Mouse (Mus musculus): ENCODE measurements at regions not wholly inside any gene's neighbourhood (a gene's known extent, or its start where the extent isn't known, plus 50 kb on each side); places are given as distances from the start of the nearest gene placed in this dataset.
A peak's percentile ranks its signal among the peaks of the same experiment; 100 is the strongest.
"Not testable (repeated sequence)": the region's sequence is repeated elsewhere in the genome, so short reads cannot be mapped to it uniquely, and the experiment has no call there.

DNA sequence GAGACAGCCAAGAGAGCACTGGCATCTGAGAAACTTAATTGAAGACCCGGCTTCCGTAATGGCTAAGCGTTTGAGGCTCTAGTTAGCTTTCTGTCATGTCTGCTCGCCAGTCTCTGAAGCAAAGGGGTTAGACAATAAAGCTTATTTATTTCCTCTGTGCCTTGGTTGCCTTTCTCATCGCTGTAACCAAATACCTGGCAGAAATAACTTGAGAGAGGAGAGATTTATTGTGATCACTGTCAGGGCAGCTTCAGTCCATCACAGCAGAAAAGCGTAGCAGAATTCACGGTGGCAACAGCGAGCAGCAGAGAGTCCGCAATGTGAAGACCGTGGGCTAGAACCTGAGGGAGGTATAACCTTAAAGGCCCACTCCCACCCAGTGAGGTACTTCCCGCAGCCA lies 174.2 kb upstream of the Cdkn3 start:
- no peak for DNase-seq

DNA sequence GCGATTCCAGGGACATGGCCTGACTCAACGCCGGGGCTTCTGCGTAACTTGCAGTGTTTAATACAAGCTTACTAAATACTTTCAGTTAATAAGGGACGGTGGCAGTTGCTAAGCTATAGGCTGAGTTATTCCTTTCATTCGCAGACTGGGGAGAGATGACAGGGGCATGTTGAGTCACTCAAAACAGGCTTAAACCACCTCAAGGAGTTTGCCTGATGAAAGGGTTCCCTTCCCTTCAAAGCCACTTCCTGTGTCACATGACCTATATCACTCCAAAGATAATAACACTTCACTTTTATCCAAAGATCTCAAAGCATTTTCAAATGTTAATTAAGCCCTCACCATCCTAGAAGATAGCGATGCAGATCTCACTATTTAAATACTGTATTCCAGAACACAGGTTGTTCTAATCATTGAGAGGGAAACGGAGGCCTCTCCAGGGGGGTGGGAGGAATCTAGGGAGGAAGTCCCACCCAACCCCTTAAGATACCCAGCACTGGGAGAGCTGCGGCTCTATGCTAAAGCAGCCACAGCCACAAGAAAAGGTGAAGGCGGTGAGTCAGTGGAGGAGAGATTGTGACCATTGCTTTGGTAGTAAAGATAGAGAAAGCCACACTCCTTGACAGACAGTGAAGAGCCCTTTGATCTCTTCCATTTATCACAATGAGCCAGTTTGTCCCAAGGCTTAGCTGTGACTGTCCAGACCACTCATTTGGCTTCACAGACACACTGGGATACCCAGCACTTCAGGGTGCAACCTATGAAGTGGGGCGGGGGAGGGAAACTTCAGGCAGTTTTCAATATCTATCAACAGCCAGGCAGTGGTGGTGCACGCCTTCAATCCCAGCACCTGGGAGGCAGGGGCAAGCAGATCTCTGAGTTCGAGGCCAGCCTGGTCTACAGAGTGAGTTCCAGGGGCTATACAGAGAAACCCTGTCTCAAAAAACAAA lies 182.0 kb upstream of the Cdkn3 start:
- no peak for DNase-seq

DNA sequence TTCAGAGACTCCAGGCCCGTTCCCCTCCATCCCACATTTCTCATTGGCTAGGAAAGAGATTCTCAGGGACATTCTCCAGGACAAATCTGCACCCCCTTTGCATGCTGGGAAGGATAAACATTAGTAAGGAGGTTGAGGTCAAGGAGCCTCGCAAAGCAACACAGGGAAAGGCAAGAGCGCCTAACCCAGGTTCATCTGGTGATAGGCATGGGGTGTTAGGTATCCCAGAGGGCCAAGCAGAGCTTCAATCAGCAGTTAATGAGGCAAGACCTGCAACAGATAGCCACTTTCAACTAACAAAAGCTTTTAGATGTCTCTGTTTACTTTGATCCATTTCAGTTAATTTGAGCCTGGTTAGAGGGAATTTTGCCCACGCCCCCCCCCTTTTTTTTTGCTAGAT lies 184.5 kb upstream of the Cdkn3 start:
- no peak for DNase-seq

DNA sequence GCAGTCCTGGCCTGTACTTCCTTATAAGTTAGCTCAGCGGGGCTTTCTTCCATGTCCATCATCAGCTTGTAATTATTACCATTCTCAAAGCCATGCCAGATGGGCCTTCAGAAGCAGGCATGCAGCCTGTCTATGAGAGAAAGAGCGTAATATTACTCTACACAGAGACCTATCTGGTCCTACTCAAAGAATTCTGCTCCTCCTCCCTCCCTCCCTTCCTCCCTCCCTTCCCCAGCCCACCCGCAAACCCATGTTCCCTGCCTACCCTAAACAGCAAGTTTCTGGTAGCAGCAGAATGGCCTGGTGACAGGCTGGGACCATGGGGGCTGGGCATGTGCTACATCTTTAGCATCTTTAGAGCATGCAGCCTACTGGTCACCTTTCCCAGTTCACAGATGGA lies 184.9 kb upstream of the Cdkn3 start:
- no peak for DNase-seq

DNA sequence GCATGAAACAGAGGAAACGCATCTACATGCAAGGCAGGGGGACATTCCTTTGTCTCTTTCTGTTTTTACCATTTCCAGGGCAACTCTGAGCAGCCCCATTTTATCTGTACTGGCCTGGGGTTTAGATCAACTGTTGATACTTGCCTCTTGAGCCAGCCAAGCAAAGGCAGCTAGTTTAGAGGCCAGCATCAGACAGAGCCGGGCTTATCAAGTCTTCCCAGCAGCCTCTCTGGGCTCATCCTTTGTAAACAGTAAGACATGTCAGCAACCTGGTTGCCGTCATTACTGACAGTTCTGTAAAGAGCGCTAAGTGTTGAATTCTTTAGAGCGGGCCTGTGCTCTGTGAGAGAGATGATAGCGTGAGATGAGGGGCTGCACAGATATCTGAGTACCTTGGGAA lies 182.9 kb upstream of the Bmp4 start:
- no peak for DNase-seq

DNA sequence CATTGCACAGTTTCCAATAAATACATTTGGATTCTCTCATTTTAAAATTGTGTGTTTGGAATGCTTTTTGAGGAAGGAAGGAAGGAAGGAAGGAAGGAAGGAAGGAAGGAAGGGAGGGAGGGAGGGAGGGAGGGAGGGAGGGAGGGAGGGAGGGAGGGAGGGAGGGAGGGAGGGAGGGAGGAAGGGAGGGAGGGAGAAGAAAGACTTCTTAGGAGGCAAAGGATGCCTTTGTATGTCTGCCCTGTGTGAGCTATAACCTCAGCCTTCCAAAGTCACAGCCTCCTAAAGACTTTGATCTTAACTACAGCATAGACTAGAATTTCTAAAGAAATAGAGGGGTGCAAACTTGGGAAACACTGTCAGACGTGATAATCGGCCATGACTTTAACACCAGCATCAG lies 182.5 kb upstream of the Bmp4 start:
- not testable (repeated sequence) for DNase-seq

DNA sequence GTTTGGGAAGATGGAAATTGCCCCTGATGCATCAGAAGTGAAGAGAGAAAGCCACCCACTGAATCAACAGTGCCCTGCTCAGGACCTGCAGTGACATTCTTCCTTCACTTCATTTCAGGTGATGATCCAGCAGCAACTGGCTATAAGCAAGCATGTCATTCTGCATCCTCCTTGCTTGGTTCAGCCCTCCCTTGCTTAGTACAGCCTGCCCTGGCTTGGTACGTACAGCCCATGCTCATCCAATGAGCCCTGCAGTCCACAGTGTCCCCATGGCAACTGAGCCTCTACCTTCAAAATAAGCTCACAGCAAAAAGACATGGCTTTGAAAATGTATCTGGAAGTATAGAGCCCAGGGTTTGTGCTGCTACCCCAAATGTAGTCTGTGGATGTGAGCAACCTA lies 181.4 kb upstream of the Bmp4 start:
- DNase-seq = no peak

DNA sequence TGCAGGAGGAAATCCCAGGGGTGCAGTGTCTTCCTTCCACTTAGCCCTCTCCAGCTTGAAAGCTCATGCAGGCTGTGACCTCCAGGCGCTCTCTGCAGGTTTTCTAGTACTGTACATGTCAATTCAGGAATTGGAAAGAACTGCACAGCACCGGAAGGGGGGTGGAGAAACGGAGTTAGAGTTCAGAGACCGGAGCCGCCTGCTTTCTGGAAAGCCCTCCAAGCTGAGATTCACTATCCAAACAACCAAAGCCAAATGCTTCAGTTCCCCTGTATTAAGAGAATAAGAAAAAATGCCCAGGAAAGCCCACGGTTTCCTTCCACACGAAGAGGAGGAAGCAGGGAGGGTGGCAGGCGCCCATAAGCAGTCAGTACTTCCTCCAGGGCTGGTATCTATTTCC lies 178.8 kb upstream of the Bmp4 start:
- DNase-seq = no peak

DNA sequence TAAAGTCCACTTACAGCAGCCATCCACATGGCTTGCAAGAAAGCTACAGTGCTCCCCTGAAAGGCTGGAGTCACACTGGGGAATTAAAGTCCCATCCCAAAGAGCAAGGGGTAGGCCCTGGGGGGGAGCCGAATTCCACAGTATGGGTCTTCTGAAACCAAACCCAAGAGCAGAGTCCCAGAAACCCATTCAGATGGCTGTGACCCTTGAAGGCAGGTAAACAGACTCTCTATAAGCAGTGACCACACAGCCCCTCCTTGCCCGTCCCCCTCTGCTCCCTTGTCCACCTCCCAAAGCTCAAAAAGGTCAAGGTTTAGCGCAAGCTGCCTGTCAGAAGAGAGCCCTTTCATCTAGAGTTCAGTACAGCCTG lies 176.9 kb upstream of the Bmp4 start:
- no peak for DNase-seq

DNA sequence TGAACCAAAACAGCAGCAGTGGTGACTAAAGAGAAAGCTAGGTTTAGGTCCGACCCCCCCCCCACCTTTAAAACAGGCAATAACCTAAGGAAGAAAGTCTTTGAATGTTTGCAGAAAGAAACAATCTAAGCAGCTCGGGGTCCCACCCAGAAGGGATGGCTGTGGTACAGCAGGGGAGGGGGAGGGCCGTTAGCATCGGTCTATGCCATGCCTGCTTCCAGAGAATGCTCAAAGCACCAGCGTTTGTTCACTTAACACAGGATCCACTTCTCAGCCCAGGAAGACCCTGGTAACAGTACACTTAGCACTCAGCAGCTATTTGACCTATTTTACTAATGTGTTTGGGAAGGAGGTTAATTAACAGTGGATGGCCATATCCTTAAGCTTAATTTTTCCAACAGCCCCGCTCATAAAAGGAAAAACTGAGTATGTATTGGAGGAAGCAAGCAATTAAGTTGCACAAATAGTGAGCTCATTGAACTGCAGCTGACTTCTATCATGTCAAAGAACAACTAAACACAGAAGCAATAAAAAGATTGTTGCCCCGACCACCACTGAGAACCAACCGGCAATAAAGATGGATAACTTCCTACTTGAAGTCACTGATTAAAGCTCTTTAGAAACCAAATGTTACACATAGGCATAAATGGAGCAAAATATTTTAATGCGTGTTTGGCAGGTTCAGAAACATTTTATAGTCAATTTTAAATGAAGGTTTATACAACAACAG lies 176.4 kb upstream of the Bmp4 start:
- DNase-seq = no peak

DNA sequence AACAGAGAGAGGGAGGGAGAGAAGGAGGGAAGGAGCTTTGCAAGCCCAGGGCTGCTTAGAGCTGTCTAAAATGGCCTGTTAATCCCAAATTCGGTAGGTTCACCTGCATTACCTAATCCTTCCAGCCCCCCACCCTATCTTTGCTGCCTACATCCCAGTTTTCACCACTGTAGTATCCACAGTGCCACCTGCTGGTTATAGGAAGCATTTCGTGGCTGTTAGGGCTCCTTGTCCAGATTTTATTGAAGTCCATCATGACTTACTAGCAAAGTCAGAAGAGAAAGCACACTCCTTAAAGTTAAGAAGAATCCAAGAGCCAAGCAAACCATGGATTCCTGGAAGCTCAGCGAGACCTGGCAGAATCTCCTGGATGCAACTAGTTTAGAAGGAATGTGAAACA lies 174.5 kb upstream of the Bmp4 start:
- DNase-seq = peak; percentile 15

DNA sequence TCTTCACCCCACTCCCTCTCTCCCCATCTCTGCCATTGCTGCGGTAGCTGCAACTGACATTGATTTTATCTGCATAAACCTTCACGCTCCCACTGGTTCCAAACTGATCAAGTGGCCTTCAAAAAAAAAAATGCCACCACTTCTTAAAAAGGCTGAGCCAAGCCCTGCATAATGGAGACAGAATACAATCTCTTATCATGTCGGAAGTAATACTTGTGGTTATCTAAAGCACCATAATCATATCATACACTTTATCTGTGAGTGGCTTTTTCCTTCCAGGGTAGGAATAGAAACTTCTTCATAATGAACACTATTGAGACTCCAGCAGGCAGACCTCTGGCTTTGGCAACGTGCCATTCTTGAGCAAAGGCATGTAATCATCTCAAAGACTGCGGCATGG lies 171.5 kb upstream of the Bmp4 start:
- no peak for DNase-seq

DNA sequence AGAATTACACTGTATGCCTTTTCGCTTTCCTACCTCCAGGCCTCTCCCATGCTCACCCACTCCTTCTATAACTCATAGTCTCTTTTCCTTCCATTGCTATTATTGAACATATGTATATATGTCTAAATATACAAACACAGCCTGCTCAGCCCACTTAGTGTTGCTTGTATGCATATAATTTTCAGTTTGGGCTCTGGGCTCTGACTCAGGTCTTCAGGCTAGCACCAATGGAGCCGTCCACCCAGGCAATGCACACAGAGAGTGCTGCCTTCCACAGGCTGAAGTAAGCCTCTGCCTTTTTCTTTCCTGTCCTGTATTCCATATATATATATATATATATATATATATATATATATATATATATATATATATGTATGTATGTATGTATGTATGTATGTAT lies 162.8 kb upstream of the Bmp4 start:
- no peak for DNase-seq

DNA sequence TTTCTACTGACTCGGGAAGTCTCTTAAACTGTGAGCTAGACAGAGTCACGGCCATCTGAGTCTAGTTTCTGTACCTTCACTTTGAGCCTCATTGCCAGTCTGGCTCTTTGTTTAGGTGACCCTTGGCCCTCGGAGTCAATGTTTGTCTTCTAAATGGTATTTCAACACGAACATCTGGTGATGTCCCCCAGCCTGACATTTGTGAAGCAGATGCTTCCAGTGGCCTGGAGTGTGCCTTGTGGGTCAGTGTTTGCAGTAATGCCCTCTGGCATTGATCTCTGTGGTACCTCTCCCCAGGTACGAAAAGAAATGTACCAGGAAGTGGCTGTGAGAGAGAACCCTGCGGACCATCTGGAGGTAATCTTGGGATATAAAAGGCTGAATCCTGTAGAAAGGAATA lies 155.7 kb upstream of the Bmp4 start:
- DNase-seq = no peak

DNA sequence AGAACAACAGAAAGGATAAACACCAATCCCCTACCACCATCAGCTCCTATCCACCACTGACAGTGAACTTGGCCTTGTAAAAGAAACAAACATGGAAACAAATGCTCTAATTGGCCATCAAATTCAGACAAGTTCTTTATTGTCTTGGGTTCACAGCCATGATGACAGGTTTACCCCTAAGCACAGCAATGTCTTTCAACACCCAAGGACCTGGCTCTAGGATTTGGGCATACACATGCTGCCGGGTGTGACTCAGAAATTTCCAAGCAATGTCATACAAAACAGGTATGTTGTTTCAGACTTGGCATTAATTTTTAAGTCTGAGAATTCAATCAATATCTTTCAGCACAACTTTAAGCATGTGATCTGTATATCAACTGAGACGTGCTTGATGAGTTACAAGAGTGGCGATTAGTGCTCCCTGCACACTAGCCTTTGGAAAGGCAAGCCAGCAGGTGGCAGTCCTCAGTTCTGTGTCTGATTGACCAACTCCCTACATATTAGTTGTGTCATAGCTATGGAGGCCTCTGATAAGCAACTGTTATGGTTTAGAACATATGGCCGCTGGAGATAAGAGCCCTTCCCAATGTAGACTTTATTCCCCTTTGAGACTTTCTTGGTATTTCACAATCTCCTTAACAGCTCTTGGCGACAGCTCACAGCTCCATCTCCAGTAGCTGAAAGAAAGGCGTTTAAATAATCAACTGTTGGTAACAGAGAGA lies 149.2 kb upstream of the Bmp4 start:
- DNase-seq = no peak

DNA sequence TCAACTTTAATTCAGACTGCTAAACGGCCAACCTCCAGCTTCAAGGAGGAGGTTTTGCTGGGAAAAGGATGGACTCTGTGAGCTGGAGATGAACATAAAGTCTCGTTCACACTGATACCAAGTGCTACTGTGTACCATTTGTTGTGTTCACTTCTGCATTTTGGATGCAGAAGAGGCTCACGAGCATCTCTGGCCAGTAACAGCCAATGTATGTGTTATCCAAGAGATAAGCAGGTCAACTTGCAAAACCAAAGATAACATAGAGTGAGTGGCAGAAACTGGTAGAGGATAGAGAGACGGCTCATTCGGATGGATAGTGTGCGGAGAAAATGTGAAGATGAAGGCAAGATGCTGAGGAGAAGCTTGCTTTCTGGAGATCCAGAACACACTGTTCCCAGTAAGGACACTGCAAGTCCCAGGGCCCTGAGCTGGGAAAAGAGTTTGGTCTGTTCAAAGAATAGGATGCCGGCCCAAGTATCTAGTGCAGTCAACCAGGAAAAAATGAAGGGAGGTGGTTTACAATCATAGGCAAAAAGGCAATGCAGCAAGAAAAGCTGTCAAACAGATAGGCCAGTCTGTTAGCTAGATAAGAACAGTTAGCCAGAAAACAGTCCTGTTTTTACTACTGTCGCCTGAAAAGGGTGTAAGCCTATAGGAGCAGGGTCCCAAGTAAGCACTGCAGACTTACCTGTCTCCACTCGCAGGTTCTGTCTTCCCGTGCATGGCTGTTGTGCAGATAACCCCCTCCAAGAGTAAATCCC lies 145.7 kb upstream of the Bmp4 start:
- no peak for DNase-seq

DNA sequence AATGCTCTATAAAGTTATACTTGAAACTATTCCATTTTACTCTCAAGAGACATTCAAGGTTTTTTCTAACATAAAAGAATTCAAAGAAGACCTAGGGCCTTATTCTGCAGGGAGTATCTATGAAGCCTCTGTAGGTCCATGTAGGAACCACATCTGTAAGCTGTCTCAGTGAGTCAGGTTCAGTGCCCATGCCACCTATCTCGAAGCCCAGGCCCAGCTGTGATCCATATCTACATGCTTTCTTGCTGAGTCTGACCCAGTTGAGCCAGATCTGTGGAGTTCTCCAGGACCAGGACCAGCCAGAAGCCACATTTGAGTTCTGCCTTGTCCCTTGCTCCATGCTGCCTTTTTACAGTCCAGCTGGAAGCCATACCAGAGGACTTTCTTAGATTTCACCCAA lies 142.2 kb upstream of the Bmp4 start:
- no peak for DNase-seq

DNA sequence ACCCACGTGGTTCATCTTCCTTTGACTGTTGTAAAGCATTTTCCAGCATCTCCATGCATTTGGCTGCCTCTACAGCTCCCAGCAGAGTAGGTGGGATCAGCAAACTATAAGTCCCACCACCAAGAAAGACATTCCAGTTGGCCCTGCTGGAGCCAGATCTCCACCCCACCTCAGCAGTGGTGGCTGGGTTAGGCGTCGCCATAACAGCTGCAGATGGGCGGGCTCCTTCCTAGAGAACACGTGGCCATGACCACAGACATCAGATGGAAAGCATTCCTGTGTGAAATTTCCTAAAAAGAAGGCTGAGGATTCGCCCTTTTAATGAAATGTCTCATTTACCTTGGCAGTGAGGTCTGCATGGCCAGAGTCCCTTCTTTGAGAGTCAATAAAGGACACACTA lies 140.0 kb upstream of the Bmp4 start:
- no peak for DNase-seq

DNA sequence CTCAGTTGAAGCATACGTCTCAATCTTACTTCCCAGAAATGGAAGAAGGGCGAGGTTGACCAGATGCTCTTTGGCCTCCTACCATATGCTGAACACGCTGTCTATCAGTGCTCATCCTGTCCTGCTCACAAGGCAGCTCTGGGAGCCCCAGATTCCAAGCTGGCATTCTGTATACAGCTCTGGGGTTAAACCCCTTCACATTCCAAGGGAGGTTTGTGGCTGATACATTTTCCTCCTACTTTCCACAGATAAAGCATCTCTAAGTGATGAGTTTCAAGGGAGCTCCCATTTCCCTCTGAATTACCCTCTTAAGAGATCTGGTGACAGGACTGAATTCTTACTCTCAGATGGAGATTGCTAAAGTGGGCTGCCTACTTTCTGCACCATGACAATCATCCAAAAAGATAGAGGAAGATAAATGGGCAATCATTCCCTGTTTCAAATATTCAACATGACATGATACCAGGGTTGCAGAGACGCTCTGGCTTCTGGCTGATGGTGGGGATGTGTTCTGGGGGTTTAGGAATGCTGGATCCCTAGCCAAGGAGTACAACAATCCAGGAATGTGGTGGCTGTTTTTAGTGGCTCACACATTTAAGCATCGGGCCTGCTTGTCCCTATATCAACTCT lies 138.7 kb upstream of the Bmp4 start:
- no peak for DNase-seq

DNA sequence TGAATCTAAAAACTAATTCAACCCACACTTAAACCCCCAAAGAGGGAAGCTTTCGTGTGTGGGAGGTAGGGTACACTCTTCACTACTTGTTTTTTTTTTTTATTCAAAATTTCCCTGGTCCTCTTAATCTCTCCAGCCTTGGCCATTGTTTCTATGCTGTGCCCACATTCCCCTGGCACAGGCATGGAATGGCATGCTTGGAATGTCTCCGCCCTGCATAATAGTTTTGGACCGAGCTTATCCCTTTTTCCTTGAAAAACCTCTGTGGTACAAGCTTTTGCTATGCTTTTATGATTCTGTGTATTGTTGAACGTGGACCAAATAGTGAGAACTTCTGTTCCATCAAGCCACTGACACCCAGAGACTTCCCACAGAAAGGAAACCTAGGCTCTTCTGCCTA lies 126.8 kb upstream of the Bmp4 start:
- no peak for DNase-seq

DNA sequence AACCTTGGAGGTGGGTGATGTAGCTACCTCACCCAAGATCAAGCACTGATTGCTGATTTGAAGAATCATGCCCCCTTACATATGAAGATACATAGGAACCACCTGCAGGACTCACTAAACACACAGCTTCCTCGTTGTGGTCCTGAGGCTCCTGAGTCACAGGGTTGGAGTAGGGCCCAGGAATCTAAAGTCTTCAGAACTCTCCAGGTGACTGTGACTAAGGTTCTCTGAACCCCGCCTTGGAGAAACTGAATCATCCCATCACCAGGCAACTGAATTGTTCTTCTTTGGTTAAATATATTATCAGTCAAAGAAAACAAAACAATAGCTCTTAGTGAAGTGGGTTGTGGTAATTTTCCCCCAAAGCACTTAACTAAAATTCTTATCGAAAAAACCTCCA lies 125.8 kb upstream of the Bmp4 start:
- DNase-seq = no peak

DNA sequence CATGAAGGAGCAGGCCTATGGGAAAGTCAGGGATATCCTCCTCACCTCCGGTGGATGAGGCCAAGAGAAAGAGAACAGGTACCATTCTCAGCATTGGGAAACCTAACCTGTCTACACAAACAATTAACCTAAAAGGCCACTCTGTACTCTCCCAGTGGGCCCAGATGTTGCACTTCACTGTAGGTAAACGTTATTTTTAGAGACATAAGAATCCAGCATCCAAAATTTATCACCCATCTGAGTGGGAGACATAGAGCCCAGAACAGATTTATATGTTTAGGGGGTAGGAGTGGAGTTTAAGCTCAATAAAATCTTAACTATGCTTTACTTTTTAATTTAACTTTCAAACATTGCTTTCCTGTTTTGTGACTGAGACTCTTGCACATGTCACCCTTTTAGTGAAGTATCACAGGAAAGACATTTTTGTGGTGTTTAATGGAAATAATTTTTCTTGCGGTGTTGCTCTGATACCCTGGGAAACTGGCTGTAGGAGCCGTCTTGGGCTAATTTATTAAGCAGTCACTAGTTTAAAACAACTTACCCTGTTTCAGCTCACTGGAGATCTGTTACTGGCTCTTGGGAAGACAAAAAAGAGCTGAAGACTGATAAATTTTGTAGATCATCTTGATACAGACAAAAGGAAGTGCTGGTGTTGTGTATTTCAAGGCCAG lies 123.9 kb upstream of the Bmp4 start:
- DNase-seq = no peak
